Mouse (Mus musculus) CH12.LX (cell line): ENCODE measurements at regions not wholly inside any gene's neighbourhood (a gene's known extent, or its start where the extent isn't known, plus 50 kb on each side); places are given as distances from the start of the nearest gene placed in this dataset.
"Not testable (repeated sequence)": the region's sequence is repeated elsewhere in the genome, so short reads cannot be mapped to it uniquely, and the experiment has no call there.

Experiments
- CTCF ChIP-seq, 2 experiments: IDR thresholded peaks in 1 of 2; conservative IDR thresholded peaks in 1 of 2; 2 replicates each; pipeline ENCODE4 v1.5.1; 2011 to 2012; ENCODE audit warnings: low read depth in 2 of 2, low read length in 2 of 2, improper control_type of control experiment in 1 of 2, inconsistent platforms in 1 of 2, mild to moderate bottlenecking in 1 of 2, moderate library complexity in 1 of 2
- E2F4 ChIP-seq: IDR thresholded peaks from 2 replicates; pipeline ENCODE4 v1.6.1; 2011; ENCODE audit warnings: low read depth, low read length, improper control_type of control experiment; ENCODE audit not compliant: insufficient replicate concordance
- HCFC1 ChIP-seq: IDR thresholded peaks from 2 replicates; pipeline ENCODE4 v1.6.1; 2012; ENCODE audit warnings: low read depth, mild to moderate bottlenecking, inconsistent platforms, low read length, improper control_type of control experiment
- MAX ChIP-seq: IDR thresholded peaks from 2 replicates; pipeline ENCODE4 v1.6.1; 2011; ENCODE audit warnings: low read length, improper control_type of control experiment
- MEF2A ChIP-seq: IDR thresholded peaks from 2 replicates; pipeline ENCODE4 v1.6.1; 2014; ENCODE audit warnings: low read depth, mild to moderate bottlenecking, inconsistent platforms, low read length, improper control_type of control experiment, borderline replicate concordance
- RCOR1 ChIP-seq: conservative IDR thresholded peaks from 2 replicates; pipeline ENCODE4 v1.6.1; 2012; ENCODE audit warnings: low read depth, mild to moderate bottlenecking, inconsistent platforms, low read length, improper control_type of control experiment
- SIN3A ChIP-seq: IDR thresholded peaks from 2 replicates; pipeline ENCODE4 v1.6.1; 2012; ENCODE audit warnings: low read length, improper control_type of control experiment, inconsistent platforms
- TCF12 ChIP-seq: IDR thresholded peaks from 2 replicates; pipeline ENCODE4 v1.6.1; 2014; ENCODE audit warnings: low read depth, mild to moderate bottlenecking, inconsistent platforms, low read length, improper control_type of control experiment
- USF1 ChIP-seq: IDR thresholded peaks from 2 replicates; pipeline ENCODE4 v1.6.1; 2014; ENCODE audit warnings: low read depth, mild to moderate bottlenecking, inconsistent platforms, low read length, improper control_type of control experiment
- ZC3H11A ChIP-seq: IDR thresholded peaks from 2 replicates; pipeline ENCODE4 v1.6.1; 2012; ENCODE audit warnings: low read depth, mild to moderate bottlenecking, inconsistent platforms, low read length, improper control_type of control experiment
- ZKSCAN1 ChIP-seq: IDR thresholded peaks from 2 replicates; pipeline ENCODE4 v1.6.1; 2012; ENCODE audit warnings: low read depth, inconsistent platforms, low read length, improper control_type of control experiment, borderline replicate concordance

- not testable (repeated sequence) for TF ChIP-seq USF1; CTCF (conservative IDR thresholded peaks at IDR 0.05 in 1 of 2, IDR thresholded peaks at IDR 0.05 in 1 of 2; ENCODE audit: low read depth in 2 of 2, low read length in 2 of 2); ZKSCAN1; E2F4; TCF12; MEF2A; MAX; SIN3A; RCOR1; ZC3H11A; HCFC1
These were observed 819.9 kb upstream of the Gm8797 start for GRCm38 (mm10) chr3:4930731-4931130.
